Mouse (Mus musculus) kidney, adult 9 months (tissue): ENCODE measurements around the gene Lman1l.
A peak's percentile ranks its signal among the peaks of the same experiment; 100 is the strongest.

ENCODE experiments used
- DNase-seq: peaks from one replicate; pipeline ENCODE4 v3.0.0; 2022

The Lman1l gene

DNA sequence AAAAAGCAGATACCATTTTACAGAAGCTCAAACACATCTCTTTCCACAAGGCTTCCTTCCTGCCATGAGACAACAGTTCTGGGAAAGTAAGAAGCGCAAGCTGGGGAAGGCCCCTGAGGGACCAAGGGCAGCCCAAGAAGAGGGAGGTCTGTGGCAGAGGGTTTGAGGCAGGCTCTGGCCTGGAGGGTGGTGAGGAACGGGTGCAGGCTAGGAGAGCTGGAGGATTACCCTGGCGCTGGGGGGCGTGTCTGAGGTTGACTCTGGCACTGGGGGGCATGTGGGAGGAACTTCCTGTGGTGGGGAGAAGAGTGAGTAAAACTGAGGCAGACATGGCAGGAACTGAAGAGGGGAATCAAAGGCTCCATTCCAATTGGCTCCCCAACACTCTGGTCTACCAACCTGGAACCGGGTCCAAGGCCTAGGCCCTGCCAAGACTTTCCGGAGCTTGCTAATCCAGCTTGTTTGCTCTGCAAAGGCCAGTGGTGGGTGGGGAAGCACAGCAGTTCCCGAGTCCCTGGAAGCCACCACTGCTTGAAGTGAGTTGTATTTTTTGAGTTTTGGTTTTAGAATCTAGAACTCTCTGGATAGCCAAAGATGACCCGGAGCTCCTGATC, 2.9 kb downstream of the Lman1l start:
- DNase-seq, result no peak

DNA sequence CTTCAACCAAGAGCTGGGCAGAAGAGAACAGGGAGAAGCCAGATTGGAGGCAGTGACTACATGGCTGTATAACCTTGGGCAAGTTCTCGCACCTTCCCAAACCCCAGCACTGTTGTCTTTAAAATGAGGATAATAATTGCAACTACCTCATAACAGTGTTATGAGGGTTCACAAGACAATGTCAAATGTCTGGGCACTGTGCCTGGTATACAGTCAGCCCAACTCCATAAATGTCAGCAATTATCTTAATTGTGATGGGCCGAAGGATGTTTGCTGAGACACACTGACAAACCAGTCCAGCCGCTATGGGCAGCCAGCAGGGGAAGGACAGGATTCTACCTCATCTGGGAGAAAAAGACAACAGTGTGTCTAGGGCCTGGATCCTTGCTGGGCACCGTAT, 5.8 kb downstream of the Lman1l start:
- no peak for DNase-seq

DNA sequence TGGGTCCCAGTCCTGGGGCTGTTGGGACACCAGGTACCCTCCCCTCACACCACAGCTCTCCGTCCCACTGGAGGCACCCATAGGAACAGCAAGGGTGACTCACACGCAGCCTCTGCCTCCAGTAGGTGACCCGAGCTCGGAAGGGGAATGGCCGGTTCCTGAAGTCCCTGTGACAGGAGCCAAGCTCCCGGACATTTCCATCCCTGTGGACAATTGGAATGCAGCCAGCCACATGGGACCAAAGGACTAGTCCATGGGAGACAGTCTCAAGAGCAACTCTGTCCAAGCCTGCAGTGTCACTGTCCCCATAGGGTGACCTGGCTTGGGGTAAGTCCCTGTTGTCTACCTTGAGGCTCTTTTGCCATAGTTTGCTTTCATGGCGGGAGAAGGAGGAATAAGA, 6.6 kb downstream of the Lman1l start:
- DNase-seq, result no peak

DNA sequence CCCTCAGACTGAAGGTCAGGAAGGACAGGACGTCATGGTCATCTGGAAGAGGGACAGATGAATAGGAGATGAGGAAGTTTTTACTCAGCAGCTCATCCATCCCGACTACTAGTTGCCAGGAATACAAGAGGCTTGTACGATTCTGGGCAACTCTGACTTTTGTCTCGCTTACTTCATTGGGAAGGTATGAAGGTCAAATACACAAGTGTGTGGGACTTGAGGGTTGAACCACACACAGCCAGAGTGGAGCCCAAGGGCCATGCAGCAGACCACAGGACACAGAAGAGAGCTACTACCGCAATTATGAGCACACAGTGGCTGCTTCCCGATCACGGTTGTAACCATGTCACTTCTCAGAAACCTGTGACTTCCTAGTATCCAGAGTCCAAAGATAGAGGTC, 8.0 kb downstream of the Lman1l start:
- DNase-seq, result no peak

DNA sequence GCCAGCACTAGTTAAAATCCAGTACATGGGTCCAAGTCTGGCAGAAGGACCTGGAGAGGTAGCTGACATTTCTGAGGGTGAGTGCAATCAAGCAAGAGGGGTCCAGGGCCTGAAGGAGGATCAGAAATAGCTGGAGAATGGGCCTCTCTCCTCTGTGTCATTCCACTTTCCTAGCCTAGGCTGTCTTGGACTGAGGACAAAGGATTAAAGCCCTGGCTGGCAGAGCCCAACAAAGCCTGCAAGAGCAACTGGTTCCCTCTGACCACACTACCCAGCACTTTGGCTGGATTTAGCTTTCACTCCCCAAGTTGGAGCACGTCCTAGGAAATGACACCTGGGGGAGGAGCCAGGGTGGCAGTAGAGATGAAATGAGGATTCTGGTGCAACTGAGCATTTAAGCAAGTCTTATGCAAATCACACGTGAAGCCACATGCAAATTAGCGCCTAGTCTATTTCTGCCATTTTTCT, 10.2 kb downstream of the Lman1l start:
- no peak for DNase-seq

DNA sequence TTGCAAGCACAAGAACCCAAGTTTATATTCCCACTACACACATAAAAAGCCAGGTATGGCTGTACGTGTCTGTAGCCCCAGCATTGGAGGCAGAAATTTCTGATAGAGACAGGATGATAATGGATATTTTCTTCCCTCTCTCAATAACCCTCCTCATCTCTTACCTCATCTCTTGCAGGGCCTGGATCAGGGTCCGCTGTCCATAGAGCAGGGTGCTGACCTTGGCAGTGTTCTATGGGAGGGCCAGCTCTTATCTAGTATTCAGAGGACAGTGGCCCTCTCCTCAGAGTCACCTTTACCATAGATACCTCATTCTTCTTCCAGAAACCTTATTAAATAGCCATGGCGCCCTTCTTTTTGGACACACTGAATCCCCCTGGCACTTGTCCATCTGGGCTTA, 10.8 kb downstream of the Lman1l start:
- no peak for DNase-seq

DNA sequence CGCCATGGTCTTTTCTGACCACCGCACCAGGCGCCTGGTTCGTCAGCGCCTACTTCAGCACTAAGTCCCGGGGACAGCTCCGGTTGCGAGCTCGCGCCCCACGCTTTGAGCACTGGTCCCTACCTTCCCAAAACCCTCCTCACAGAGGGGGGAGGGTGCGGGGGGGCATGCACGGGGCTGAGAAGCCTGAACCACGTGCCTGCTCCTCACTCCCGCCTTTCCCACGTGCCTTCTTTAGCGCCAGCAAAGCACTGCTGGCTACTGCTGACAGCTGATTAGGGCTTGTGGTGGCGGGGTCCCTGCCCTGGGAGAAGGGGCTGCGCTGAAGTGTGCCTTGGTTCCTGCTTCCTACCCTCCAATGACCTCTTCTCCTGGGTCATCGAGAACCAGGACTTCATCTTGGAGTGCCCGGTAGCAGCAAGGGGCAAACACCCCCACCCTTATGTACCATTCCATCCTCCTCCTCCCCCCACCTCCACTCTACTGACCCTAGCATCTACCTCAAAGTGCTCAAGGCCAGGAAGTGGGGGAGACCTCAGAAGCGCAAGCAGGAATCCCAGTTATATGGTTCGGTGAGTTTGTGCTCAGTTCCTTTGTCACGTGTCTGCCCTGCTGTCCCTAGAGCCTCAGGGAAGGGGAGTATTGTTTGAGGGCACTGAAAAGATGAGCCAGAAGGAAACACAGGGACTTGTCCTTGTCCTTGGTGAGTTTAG, 14.3 kb downstream of the Lman1l start, which contains the start of gene Cplx3:
TSS of gene Cplx3 (minus strand) at position 143 of the 713 bp plus-strand sequence.
- DNase-seq, result peak; percentile 66

DNA sequence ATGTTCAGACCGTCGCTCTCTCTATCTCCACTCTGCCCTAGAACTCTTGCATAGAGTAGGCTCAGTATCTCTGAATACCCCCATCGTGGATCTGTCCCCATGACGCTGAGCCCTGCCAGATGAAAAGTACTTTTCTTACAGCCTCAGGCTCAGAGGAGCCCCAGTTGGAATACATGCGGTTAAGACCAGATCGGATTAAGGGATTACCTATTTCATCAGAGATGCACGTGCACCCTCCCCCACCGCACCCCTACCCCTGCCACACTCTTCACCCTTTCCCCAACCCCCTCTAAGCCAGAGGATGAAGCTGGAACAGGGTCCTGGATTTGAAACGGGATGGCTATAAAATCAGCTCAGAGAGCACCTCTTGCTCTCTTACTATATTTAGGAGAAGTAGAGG, 15.1 kb downstream of the Lman1l start:
- DNase-seq, result no peak

DNA sequence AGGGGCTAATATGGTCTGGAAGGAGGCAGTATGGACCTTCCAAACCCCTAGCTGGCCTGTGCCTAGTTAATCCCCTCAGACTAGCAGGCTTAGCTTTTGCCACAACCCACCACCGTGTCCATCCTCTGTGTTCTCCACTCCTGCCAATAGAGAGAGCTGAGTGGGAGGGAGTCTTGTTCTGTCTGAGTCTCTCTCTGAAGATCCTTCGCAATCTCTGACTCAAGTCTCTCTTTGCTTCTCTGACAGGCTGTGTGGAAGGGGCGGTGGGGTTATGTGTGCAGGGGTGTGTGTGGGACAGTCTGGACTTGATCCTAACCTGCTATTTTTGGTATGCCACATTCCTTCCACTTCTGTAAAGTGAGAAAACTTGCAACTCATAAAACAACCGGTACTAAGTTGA, 15.7 kb downstream of the Lman1l start:
- DNase-seq, result no peak

DNA sequence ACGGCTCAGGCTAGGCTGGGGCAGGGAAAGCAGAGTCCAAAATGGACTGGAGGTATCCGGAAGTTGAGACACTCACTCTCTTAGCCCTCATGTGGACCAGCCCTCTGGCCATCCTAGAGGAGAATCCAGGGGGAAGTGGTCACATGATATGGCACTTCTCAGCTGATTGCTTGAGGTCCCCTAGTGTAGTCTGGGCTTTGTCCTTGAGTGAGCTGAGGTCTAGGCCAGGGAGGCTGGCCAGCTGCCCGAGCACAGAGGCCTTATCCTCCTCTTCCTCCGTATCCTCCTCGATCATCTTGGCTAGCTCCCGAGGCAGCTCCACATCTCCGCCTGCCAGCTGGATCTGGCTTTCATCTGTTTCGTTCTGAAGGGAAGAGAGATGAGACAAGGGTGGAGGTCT, 18.5 kb downstream of the Lman1l start:
- no peak for DNase-seq

DNA sequence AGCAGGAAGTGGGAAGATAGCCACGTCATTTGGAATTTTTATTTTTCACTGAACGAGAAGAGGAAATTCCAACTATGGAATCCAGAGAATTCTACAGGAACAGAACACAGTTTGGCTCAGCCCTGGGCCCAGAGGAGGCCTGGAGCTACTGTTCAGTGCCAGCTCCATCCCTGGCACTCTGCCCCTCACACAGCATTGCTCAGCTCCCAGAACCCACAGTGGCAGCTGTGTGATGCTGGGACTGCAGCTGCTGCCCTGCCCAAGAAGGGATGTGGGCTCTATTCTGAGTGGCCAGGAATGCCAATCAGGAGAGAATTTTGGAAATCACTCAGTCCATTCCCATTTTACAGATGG, 19.2 kb downstream of the Lman1l start:
- no peak for DNase-seq

DNA sequence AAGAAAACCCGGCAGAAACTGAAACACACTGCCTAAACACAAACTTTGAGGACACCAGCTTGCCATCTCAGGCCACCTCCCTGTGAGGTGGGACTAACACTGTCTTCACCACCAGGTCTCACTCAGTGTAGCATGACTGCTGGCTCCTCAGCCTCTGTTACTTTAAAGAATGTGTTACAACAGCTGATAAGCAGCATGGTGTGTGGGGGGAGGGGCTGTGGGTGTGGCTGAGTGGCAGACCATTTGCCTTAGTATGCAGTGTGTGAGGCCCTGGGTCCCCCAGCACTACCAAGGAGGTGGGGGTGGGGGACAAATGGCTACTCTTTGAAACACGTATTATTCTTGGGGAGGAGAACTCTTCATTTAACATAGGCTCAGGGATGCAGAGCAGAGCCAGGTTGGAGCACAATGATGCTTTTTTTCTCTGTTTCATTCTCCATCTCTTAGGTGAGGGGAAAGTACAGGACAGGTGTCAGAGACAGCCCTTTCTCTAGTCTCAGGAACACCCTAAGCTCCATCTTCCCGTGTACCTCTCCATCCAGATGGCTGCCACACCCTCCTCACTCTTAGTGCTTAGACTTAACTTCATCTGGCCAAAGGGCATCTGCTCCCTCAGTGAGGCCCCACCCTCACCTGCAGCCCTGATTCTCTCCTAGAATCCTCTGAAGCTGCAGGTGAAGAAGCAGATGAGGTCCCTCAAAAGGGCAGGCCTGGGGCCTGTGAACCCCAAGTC, 19.8 kb downstream of the Lman1l start:
- DNase-seq, result peak; percentile 36

DNA sequence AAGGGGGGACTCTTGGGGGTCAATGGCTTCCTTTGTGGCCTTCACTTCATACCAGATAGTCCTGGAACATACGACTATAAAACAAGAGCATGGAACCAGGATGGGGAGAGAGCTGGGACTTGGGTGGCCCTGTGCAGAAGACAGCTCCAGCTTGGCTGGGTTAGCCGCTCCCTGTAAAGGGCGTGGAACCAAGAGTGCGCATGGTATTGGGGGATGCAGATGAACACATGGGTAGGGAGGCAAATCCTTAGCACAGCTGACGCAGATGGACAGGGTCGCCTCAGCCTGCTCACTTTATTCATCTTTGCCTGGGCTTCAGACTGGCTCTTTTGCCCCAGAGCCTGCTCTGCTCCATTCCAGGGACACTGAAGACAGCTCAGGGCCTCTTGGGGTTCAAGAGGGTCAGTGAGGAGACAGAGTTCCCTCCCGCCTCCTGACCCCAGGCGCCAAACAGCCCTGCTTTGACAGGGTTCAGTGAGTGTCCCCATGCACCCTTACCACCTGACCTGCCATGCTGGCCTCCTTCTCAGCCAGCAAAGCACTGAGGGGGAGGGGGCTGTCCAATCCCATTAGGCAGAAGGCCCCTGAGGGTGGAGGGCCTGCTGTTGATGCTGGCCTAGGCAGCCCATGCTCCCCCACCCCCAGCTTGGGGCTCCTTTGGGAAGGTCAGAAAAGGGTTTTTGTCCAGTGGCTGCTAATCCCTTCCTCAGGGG, 21.6 kb downstream of the Lman1l start:
- DNase-seq, result peak; percentile 65

DNA sequence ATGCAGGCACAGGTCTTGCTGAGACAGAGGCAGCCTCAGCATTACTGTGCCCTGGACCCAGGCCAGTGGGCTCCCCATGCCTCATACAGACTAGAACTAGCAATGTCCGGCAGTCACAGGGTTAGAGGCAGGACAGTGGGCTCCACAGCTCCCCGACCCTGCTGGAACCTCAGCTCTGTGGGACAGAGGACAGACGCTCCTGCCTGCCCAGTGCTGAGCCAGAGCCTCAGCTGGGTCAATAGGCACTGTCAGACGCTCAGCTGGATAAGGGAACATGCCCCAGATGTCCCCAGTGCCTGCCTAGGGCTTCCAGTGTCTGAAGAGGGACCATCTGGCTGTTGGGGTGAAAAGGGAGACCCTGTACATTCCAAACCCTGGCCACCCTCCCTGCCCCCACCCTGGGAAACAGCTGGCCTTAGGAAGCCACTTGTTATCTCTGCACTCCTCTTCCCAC, 22.6 kb downstream of the Lman1l start:
- DNase-seq, result peak; percentile 28

DNA sequence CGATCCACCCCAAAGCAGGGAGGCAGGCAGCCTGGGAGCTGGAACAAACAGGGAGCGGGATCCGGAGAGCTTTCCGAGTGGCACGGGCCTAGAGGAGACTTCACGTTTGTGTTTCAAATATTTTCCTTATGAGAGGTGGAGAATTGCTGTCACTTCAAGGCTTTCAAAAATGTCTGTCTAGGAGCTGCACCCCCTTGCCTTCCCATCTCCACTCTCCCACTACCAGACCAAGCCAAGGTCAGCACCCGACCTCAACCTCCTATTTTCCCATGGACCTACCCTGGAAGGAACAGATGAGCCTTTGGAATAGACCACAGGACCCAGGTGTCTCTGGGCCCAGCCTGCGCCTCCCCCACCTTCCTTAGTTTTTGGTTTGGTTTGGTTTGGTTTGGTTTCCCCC, 23.3 kb downstream of the Lman1l start:
- no peak for DNase-seq

DNA sequence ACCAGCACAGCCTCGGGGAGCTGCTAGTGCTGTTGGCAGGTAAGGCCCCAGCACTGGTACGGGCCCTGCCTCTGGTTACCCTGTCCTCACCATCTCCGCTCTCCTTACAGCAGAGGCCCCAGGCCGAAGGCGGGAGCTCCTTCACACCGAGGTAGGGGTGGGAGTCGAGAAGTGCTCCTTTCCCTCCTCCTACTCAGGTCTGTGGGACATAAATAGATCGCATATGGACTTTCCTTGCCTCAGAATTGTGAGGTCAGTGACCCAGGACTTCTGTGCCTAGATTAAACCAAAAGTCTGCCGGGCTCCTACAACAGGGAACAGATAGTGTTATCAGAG, 26.4 kb downstream of the Lman1l start:
- DNase-seq, result no peak

DNA sequence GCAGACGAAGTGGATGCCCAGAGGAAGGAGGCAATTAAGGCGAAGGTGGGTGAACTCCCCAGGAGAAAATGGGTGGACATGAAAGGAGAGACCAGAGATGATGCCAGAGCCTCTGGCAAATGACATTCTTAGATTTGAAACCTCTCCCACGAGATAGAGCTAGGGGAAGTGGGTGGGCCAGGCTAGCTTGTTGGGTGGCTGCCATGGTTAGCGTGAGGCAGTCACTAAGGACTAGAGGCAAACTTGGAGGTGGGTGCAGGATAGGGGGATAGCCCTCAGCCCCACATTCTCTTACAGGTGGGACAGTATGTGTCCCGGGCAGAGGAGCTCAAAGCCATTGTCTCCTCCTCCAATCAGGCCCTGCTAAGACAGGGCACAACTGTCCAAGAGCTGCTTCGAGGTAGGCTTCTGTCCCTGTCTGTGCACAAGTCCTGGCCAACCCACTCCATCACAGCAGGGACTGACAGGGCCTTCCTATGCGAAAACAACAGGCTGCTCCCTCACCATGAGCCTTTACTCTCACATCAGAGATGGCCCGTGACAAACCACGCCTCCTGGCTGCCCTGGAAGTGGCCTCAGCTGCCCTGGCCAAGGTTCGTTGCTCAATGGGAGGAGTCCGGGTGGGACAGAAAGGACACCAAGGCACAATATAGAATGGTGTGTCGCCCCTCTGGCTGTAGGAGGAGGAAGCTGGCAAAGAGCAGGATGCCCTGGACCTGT, 27.0 kb downstream of the Lman1l start:
- peak; percentile 79 for DNase-seq

DNA sequence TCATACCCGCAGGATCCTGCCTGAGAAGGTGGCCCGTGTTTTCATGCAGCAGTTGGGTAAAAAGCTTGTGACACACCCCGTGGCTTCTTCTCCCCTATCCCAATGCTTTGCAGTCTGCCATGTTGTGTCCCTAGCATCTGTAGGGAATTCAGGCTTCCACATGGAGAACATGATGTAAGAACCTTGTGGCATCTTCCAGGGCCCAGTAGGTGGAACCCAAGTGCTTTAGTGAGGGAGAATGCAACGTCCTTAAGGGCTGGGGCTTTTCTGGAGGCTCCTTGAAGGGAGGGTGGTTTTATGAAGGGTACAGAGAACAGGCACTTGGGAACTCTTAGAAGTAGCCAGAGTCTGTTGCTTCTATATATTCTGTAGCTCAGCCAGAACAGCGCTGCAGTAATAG, 29.8 kb downstream of the Lman1l start:
- DNase-seq, result peak; percentile 31

DNA sequence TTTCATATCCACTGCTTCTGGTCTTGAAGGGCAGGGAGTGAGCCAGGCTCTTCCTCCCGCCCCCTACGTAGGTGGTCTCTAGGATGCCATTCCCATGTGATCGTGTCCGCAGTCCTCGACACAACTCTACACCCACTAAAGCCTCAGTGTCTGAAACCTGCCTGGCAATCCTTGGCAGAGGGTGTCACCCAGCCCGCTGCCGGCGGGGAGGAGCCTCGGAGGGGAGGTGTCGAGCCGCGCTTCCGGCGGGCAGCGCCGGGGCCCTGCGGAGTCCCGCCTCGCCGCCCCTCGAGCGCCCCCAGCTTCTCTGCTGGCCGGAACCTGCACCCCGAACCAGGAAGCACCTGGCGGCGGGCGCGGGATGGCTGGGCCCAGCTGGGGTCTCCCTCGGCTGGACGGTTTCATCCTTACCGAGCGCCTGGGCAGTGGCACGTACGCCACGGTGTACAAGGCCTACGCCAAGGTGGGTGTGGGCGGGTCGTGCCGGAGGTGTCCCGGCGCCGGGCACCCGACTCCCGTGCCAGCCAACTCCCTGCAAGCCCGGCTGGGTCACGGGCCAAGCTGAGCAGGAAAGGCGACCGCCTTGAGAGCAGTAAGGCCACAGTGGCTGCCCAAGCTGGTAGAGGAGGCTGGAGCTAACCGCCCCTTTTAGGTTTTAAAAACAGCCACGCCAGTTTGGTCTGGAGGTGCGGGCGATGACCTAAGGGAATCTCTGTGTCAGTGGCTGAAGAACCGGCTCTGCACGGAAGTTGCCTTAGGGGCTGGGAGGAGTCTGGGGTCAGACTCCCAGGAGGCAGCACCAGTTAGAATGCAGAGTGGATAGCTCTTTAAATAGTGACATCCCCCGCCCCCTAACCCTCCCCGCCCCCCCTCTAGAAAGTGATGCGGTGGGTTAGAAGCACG, 31.1 kb downstream of the Lman1l start, which contains the start of gene Ulk3:
TSS of gene Ulk3 (plus strand) at position 229 of the 903 bp plus-strand sequence.
- peak; percentile 84 for DNase-seq

DNA sequence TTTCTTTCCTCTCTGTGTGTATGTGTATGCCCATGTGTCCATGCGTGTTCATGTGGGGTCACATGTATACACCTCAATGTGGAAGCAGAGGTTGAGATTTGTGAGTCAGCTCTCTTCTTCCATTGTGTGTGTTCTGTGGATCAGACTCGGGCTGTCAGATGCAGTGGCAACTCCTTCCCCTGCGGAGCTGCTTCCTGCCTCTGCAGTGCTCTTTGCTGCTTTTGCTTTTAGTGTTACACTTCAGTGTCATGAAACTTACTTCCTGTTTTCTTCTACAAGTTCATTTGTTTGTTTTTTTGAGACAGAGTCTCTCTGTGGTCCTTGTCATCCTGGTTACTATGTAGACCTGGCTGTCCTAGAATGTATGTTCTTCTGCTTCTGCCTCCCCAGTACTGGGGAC, 35.6 kb downstream of the Lman1l start:
- DNase-seq, result no peak

DNA sequence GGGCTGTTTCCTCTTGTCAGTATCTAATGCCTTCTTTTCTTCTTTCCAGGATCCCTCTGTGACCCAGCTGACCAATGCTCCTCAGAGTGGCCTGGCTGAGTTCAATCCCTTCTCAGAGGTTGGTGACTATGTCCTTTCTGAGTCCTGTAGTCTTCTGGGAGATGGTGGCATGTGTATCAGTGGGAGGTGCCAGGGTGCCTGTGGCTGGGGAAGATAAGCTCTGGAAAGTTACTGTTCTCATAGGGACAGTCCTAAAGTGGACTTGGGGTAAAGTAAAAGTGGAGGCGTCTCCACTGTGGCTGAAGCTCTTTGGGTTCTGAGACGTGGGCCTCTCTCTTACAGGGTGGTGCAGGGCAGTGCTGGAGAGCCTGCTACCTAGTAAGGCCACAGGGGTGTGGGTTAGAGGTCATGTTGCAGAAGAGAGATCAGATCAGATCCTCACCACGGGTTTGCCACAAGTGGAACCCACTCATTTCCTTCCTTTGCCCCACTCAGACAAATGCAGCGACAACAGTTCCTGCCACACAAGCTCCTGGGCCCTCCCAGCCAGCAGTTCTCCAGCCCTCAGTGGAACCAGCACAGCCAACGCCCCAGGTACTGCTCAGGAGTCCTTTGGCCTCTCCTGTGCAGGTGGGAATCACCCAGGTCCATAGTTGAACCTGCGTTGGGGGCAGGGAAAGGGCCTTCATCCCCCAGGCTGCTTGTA, 43.3 kb downstream of the Lman1l start:
- no peak for DNase-seq
